Mouse (Mus musculus) G1E-ER4 (cell line): Measurements from ENCODE around the gene U2af1. TPM values are rescaled to one million over a fixed set of nuclear protein-coding genes. Genes with fewer than 3 reads are reported as not detected.

Source experiments
- GATA1 ChIP-seq: IDR thresholded peaks from one replicate; pipeline ENCODE4 v1.8.0; 2012; ENCODE audit warnings: low read length, inconsistent platforms
- polyA plus RNA-seq: library from polyadenylated mRNA; stranded (reverse); fragments of >175 nt; gene quantifications from 2 replicates; pipeline ENCODE4 v1.2.3, GENCODE M21; 2012

U2af1 gene
- polyA plus RNA-seq, 1 experiment = 175 TPM

- TF ChIP-seq GATA1 = no peak
Measured at GRCm38 (mm10) chr17:31671698-31672097, 13.0 kb upstream of the U2af1 start.

GRCm38 (mm10) chr17:31670163-31670562, 11.5 kb upstream of the U2af1 start:
- no peak for TF ChIP-seq GATA1

- TF ChIP-seq GATA1 = no peak
Measured at GRCm38 (mm10) chr17:31668306-31668705, 9.6 kb upstream of the U2af1 start.

- TF ChIP-seq GATA1 = no peak
Measured at GRCm38 (mm10) chr17:31664760-31665159, 6.1 kb upstream of the U2af1 start.

GRCm38 (mm10) chr17:31662855-31663254, 4.2 kb upstream of the U2af1 start:
- no peak for TF ChIP-seq GATA1

GRCm38 (mm10) chr17:31660661-31661250, 2.1 kb upstream of the U2af1 start:
- TF ChIP-seq GATA1 = no peak

GRCm38 (mm10) chr17:31658136-31658467, 590 bp downstream of the U2af1 start:
- TF ChIP-seq GATA1 = no peak

GRCm38 (mm10) chr17:31657141-31657983, 1.3 kb downstream of the U2af1 start:
- no peak for TF ChIP-seq GATA1

GRCm38 (mm10) chr17:31656682-31657081, 2.0 kb downstream of the U2af1 start:
- no peak for TF ChIP-seq GATA1

- TF ChIP-seq GATA1 = no peak
Measured at GRCm38 (mm10) chr17:31655366-31655765, 3.3 kb downstream of the U2af1 start.

GRCm38 (mm10) chr17:31653277-31653676, 5.4 kb downstream of the U2af1 start:
- no peak for TF ChIP-seq GATA1

GRCm38 (mm10) chr17:31652152-31652551, 6.5 kb downstream of the U2af1 start:
- TF ChIP-seq GATA1 = no peak

- no peak for TF ChIP-seq GATA1
Measured at GRCm38 (mm10) chr17:31646199-31647002, 12.3 kb downstream of the U2af1 start.

- TF ChIP-seq GATA1 = no peak
Measured at GRCm38 (mm10) chr17:31642913-31643312, 15.8 kb downstream of the U2af1 start.

- TF ChIP-seq GATA1 = no peak
Measured at GRCm38 (mm10) chr17:31642331-31642730, 16.4 kb downstream of the U2af1 start.

- no peak for TF ChIP-seq GATA1
Measured at GRCm38 (mm10) chr17:31639651-31640050, 19.0 kb downstream of the U2af1 start.
